Mouse (Mus musculus) heart, embryonic 12.5 days (tissue): Measurements from ENCODE around the gene Aldh1a2. TPM values are rescaled to one million over a fixed set of nuclear protein-coding genes. Genes with fewer than 3 reads are reported as not detected.

ENCODE experiments used
- ATAC-seq: fragments of 200-750 bp; cut with Nextera tagmentation; 2 replicates; pipeline ENCODE4 v1.8.0; 2017; ENCODE audit warnings: moderate TSS enrichment, moderate library complexity; ENCODE audit not compliant: insufficient number of reproducible peaks, low FRiP score
- H3K27ac ChIP-seq: fragments of 300-500 bp; sonication (generic); 2 replicates; pipeline ENCODE4 v1.5.1; 2016; ENCODE audit warnings: mild to moderate bottlenecking, moderate library complexity; ENCODE audit not compliant: poor library complexity, severe bottlenecking
- H3K27me3 ChIP-seq: fragments of 300-500 bp; sonication (generic); replicated peaks from 2 replicates; pipeline ENCODE4 v1.6.1; 2016; ENCODE audit warnings: mild to moderate bottlenecking, moderate library complexity
- H3K36me3 ChIP-seq: fragments of 300-500 bp; sonication (generic); 2 replicates; pipeline ENCODE4 v1.6.1; 2016; ENCODE audit warnings: mild to moderate bottlenecking, moderate library complexity
- H3K4me1 ChIP-seq: fragments of 300-500 bp; sonication (generic); replicated peaks from 2 replicates; pipeline ENCODE4 v1.6.1; 2016; ENCODE audit warnings: mild to moderate bottlenecking
- H3K4me2 ChIP-seq: fragments of 300-500 bp; sonication (generic); 2 replicates; pipeline ENCODE4 v1.6.1; 2016; ENCODE audit warnings: mild to moderate bottlenecking, moderate library complexity
- H3K4me3 ChIP-seq: fragments of 300-500 bp; sonication (generic); 2 replicates; pipeline ENCODE4 v1.5.1; 2016; ENCODE audit warnings: mild to moderate bottlenecking
- H3K9ac ChIP-seq: fragments of 300-500 bp; sonication (generic); 2 replicates; pipeline ENCODE4 v1.6.1; 2016; ENCODE audit warnings: mild to moderate bottlenecking, moderate library complexity
- H3K9me3 ChIP-seq: fragments of 300-500 bp; sonication (generic); replicated peaks from 2 replicates; pipeline ENCODE4 v1.6.1; 2016; ENCODE audit warnings: mild to moderate bottlenecking, moderate library complexity
- WGBS: fragments of 180-500 bp; shearing (Covaris S2); methylation state at CpG from one replicate; pipeline ENCODE4 v1.1.7; 2016; 5-methylcytosine and 5-hydroxymethylcytosine counted together
- polyA plus RNA-seq: library from polyadenylated mRNA; unstranded; fragments of >200 nt; fragmentation: Nextera tagmentation; extraction: Ambion mirVana; gene quantifications from 2 replicates; pipeline ENCODE4 v1.2.1, GENCODE M21; 2016

The Aldh1a2 gene
- polyA plus RNA-seq, 1 experiment from 2014 or later: 35.6 TPM

GRCm38 (mm10) chr9:71324060-71324459, 108.5 kb downstream of the Aldh1a2 start:
- Histone ChIP-seq H3K4me2 (no peak overlapping the region), H3K27ac (no peak overlapping the region), H3K9me3 (no peaks in the 10 kb centered on the region), H3K9ac (no peak overlapping the region), H3K36me3 (no peaks in the 10 kb centered on the region), H3K4me3 (no peak overlapping the region), H3K4me1 (peaks cover 18% of the 10 kb centered on the region), H3K27me3 (no peaks in the 10 kb centered on the region)
- no peak for ATAC-seq
- 47% methylated on average over 5 of the region's 5 CpGs for WGBS

GRCm38 (mm10) chr9:71326261-71326660, 110.7 kb downstream of the Aldh1a2 start:
- no peak overlapping the region for H3K4me2 ChIP-seq
- no peaks in the 10 kb centered on the region for H3K9me3 ChIP-seq
- H3K27me3 ChIP-seq: no peaks in the 10 kb centered on the region
- 52% methylated on average over 4 of the region's 4 CpGs for WGBS
- H3K36me3 ChIP-seq: no peaks in the 10 kb centered on the region
- peaks cover 18% of the 10 kb centered on the region for H3K4me1 ChIP-seq
- no peak overlapping the region for H3K27ac ChIP-seq
- no peak for ATAC-seq
- H3K9ac ChIP-seq: no peak overlapping the region
- H3K4me3 ChIP-seq: no peak overlapping the region

GRCm38 (mm10) chr9:71331661-71332060, 116.1 kb downstream of the Aldh1a2 start:
- Histone ChIP-seq H3K27me3 (0 out of 2 replicates have a peak, but pooled peaks cover 5% of the 10 kb centered on the region), H3K36me3 (no peaks in the 10 kb centered on the region), H3K4me1 (no peaks in the 10 kb centered on the region), H3K9me3 (no peaks in the 10 kb centered on the region), H3K4me3 (no peak overlapping the region), H3K27ac (no peak overlapping the region), H3K4me2 (no peak overlapping the region), H3K9ac (no peak overlapping the region)
- ATAC-seq: no peak
- 59% methylated on average over 3 of the region's 3 CpGs for WGBS

- no peaks in the 10 kb centered on the region for H3K9me3 ChIP-seq
- H3K4me2 ChIP-seq: no peak overlapping the region
- H3K27ac ChIP-seq: no peak overlapping the region
- no peak overlapping the region for H3K4me3 ChIP-seq
- 45% methylated on average over 4 of the region's 4 CpGs for WGBS
- H3K9ac ChIP-seq: no peak overlapping the region
- no peaks in the 10 kb centered on the region for H3K36me3 ChIP-seq
- H3K4me1 ChIP-seq: peaks cover 5% of the 10 kb centered on the region; the same call in 1 of the 2 replicates
- 0 out of 2 replicates have a peak, but pooled peaks cover 5% of the 10 kb centered on the region for H3K27me3 ChIP-seq
- no peak for ATAC-seq
Observed at GRCm38 (mm10) chr9:71336674-71337073, 121.1 kb downstream of the Aldh1a2 start.

DNA sequence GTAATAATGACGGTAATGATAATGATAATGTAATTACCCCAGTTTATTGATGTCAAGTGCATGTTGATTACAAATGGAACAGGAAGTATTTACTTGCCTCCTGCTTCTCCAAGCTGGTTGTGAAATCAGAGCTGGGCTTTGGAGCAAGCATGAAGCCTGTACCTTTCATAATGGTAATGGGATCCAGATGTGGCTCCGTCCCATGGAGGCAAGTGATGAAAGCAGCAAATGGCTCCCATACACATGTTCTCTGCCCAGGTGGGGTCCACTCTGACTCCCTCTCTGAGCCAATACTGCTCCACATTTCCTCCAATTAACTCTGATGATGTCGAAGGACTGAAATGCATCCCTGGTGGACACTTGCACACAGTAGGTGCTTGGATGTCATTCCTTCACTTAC, 121.8 kb downstream of the Aldh1a2 start:
- Histone ChIP-seq H3K4me1 (peaks cover 5% of the 10 kb centered on the region; the same call in 1 of the 2 replicates), H3K9me3 (no peaks in the 10 kb centered on the region), H3K4me3 (no peak overlapping the region), H3K27ac (no peak overlapping the region), H3K27me3 (0 out of 2 replicates have a peak, but pooled peaks cover 5% of the 10 kb centered on the region), H3K4me2 (no peak overlapping the region), H3K36me3 (no peaks in the 10 kb centered on the region), H3K9ac (no peak overlapping the region)
- ATAC-seq: no peak
- 67% methylated on average over 3 of the region's 3 CpGs for WGBS

DNA sequence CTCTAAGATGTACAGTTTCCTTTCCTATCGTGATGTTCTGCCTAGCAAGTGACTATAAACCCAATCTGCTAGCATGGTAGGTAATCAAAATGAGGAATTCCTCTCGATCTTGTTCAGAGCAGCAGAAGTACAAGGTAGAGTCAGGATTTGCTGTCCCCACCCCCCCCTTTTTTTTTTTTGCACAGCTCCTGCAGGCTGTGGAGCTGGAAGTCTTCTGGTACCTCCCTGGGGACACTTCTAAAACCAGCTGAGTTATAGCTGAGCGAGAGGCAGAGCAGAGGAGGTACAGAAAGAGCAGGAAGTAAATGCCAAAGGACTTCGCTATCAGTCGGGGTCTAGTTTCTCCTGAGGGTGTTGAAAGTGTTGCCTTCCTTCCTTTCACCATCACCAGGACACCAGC, 124.5 kb downstream of the Aldh1a2 start:
- Histone ChIP-seq H3K27me3 (no peaks in the 10 kb centered on the region), H3K4me2 (no peak overlapping the region), H3K9ac (no peak overlapping the region), H3K27ac (no peak overlapping the region), H3K36me3 (no peaks in the 10 kb centered on the region), H3K4me1 (peaks cover 5% of the 10 kb centered on the region; the same call in 1 of the 2 replicates), H3K4me3 (no peak overlapping the region), H3K9me3 (no peaks in the 10 kb centered on the region)
- 29% methylated on average over 5 of the region's 5 CpGs for WGBS
- no peak for ATAC-seq

Other genes starting within 250 kb of the Aldh1a2 start
- gene Aqp9, start 47.1 kb upstream of the Aldh1a2 start, polyA plus RNA-seq: 0.18 TPM in 1 of 2 replicates, not detected in the other